Mouse (Mus musculus): ENCODE data around the gene Dst. TPM values are rescaled to one million over a fixed set of nuclear protein-coding genes. Genes with fewer than 3 reads are reported as not detected.
A peak's percentile ranks its signal among the peaks of the same experiment; 100 is the strongest.

The Dst gene
- polyA plus RNA-seq, 1 experiment from 2014 or later: 18.8 TPM

DNA sequence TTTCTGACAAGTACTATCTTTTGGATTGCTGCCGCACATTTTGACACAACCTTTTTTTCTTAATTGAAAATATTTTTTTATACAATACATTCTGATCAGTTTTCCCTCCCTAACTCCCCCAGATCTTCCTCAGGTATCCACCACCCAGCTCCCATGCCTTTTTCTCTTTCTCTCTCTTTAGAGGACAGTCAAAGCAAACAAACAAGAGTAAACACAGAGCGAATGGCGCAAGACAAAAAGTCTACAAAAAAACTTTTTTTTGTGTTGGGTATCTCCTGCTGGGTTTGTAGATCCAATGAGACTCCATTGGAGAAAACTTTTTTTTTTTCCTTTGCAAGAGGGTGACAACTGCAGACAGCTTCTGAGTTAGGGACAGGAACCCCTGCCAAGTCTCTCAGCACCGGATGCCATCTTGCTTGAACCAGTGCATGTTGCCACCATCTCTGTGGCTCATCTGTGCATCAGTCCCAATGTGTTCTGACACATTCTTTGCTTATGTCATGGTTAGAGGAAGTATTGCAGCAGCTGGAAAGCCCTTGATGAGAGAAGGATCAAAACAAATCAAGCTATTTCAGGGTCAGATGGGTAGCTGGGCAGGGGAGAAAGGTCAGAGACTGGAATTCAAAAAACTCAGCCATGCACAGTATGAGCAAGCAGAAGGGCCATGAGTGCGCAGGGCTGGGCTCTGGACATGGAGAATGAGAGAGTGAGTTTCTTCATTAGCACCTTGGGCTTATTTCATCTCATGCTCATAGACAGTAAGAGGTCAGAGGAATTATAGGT lies 88.3 kb downstream of the Dst start:
- 70% methylated on average over 5 of the region's 5 CpGs for WGBS
- peaks cover 15% of the 10 kb centered on the region for H3K4me1 ChIP-seq
- no peak overlapping the region for H3K27ac ChIP-seq (replicated peaks)
- no peak overlapping the region for H3K4me3 ChIP-seq
- H3K27me3 ChIP-seq (ENCODE audit: low read depth, poor library complexity, severe bottlenecking): no peaks in the 10 kb centered on the region
- DNase-seq (ENCODE audit: low spot score): no peak
- no peaks in the 10 kb centered on the region for H3K36me3 ChIP-seq
- H3K9me3 ChIP-seq (replicated peaks): no peaks in the 10 kb centered on the region

DNA sequence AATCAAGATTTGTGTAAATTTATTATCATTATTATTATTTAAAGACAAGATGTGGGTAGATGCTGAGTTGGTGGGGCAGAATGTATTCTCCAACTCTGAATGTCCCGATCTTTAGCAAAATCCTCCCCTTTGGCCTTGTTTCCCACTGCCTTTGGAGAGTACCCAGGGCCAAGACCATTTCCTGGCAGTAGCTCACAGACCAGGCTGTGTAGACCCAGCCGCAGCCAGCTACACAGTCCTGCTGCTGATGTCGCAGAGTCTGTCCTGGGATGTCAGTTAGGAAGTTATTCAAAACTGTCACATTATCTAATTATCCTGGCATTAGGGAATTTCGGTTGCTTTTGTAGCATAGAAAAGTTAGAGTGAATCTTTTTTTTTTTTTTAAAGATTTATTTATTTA lies 94.3 kb downstream of the Dst start:
- peaks cover 40% of the 10 kb centered on the region for H3K4me1 ChIP-seq

DNA sequence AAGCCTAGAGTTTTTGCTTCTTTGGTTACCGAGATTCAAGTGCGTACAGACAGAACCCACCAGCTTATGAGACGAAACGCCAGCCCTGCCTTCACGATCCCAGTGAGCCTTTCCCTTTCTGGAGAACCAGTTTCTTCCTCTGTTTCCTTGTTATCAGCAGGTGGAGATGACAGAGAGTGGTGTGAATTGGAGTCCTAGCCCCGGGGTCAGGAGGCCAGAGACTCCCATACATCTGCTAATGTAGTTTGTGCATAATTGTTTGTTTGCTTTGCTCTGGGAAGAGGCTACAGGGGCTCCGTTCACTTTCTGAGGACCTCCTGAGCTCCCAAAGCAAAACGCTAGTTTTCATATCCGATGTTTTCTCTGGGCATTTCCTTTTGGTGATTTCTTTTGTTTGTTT lies 94.9 kb downstream of the Dst start:
- Histone ChIP-seq H3K4me3 (no peak overlapping the region), H3K27ac (replicated peaks) (0 out of 2 replicates have a peak overlapping the region, but pooled peaks have one; percentile 28), H3K9me3 (replicated peaks) (no peaks in the 10 kb centered on the region), H3K36me3 (no peaks in the 10 kb centered on the region), H3K27me3 (ENCODE audit: low read depth, poor library complexity, severe bottlenecking) (no peaks in the 10 kb centered on the region; the same call in 1 of the 2 replicates), H3K4me1 (peaks cover 46% of the 10 kb centered on the region)
- no peak for DNase-seq (ENCODE audit: low spot score)
- WGBS: 45% methylated on average over 9 of the region's 9 CpGs

More for the DNA sequence above, 94.3 kb downstream of the Dst start:
- Histone ChIP-seq H3K27ac (replicated peaks) (no peak overlapping the region), H3K27me3 (ENCODE audit: low read depth, poor library complexity, severe bottlenecking) (no peaks in the 10 kb centered on the region), H3K4me3 (no peak overlapping the region), H3K36me3 (no peaks in the 10 kb centered on the region), H3K9me3 (replicated peaks) (no peaks in the 10 kb centered on the region)
- DNase-seq (ENCODE audit: low spot score): no peak
- WGBS: 92% methylated on average over 4 of the region's 4 CpGs

DNA sequence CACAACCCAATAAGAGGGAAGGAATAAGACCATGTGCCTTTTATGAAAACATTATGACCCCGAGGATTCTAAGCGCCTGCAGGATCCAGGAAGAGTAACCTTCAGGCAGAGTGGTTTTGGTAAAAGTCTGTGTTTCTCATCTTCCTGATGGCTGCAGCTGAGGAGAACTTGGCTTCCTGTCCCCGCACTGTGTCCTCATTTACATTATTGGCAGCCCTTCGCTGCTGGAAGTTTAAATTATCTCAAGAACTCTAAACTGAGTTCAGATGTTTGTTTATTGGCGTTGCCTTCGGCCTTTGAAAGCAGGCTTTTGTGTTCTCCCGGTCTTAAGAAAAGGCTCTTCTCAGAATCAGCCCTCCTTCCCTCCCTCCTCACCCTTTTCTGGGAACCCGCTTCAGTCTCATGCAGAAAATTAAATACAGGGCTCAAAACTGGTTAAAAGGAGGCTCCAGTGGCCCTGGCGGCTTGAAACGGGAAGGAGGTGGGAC lies 97.3 kb downstream of the Dst start:
- peak; percentile 50 for DNase-seq (ENCODE audit: low spot score)
- peak overlapping the region; percentile 65 for H3K4me3 ChIP-seq
- H3K9me3 ChIP-seq (replicated peaks): no peaks in the 10 kb centered on the region
- 4% methylated on average over 10 of the region's 10 CpGs for WGBS
- peaks cover 13% of the 10 kb centered on the region for H3K27me3 ChIP-seq (ENCODE audit: low read depth, poor library complexity, severe bottlenecking)
- H3K27ac ChIP-seq (replicated peaks): peak overlapping the region; percentile 87
- H3K4me1 ChIP-seq: peaks cover 59% of the 10 kb centered on the region
- no peaks in the 10 kb centered on the region for H3K36me3 ChIP-seq

DNA sequence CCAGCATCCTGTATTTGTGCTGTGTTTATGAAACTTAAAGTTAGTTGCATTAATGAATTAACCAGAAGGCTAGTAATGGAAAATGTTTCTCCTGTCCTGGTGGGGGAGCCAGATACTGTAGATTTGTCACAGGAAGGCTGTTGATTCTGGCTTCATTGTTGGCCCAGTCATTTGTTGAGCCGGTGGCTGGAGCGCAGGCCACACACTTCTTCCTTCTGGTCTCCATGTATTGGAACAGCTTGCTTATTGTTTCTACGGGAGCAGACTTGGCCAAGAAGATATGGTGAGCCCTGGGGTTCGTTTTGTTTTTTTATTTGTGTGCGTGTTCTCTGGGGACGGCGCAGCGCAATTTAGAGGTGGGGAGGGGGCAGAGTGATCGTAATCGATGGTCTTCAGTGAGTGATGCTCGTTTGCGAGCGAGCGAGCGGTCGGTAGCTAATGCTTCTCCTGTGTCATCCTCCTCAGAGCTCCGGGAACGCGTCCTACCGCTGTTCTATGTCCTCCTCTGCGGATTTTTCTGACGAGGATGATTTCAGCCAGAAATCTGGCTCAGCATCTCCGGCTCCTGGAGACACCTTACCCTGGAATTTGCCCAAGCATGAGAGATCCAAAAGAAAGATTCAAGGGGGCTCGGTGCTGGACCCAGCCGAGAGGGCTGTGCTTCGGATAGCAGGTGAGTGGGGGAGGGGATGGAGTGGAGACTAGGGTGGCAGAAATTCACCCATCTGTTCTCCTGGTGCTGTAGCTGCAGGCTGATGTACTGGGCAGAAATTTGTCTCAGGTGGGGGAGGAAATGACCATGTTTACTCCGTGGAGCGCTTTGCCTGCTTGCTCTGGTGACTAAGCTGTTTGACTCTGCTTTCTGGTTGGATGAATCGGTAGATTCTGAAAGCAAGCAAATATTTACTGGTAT lies 98.0 kb downstream of the Dst start:
- no peaks in the 10 kb centered on the region for H3K36me3 ChIP-seq
- peak; percentile 67 for DNase-seq (ENCODE audit: low spot score)
- no peaks in the 10 kb centered on the region for H3K9me3 ChIP-seq (replicated peaks)
- H3K4me3 ChIP-seq: peak overlapping the region; percentile 65
- H3K4me1 ChIP-seq: peaks cover 64% of the 10 kb centered on the region
- under 1% methylated on average over 29 of the region's 29 CpGs for WGBS
- H3K27me3 ChIP-seq (ENCODE audit: low read depth, poor library complexity, severe bottlenecking): peaks cover 17% of the 10 kb centered on the region
- H3K27ac ChIP-seq (replicated peaks): peak overlapping the region; percentile 87

DNA sequence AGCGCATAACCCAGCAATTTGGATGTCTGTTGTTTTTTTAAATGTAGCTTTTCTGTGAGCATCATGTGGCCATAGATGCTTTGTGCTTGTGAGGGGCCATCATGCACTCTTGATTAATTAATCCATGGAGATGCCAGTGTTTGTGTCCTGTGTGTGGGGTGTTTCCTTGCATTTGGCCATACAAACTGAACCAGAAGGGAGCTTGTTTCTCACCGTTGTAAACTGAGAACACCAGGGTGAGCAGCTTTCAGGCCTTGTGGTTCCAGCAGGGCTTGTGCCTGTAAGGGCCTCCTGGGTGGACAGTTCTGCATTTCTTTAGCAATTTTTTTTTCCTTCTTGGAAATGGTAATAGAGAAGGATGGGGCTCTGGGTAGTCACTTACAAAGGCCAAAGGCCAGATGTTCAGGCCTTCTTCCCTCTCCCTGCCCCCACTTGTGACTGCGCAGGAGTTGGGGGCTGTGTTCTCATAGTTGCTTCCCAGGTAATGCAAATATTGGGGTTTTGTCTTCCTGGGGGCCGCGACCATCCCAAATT lies 98.9 kb downstream of the Dst start:
- Histone ChIP-seq H3K36me3 (no peaks in the 10 kb centered on the region), H3K9me3 (replicated peaks) (no peaks in the 10 kb centered on the region), H3K27me3 (ENCODE audit: low read depth, poor library complexity, severe bottlenecking) (peaks cover 17% of the 10 kb centered on the region), H3K27ac (replicated peaks) (peak overlapping the region; percentile 87), H3K4me3 (peak overlapping the region; percentile 65), H3K4me1 (peaks cover 73% of the 10 kb centered on the region)
- 10% methylated on average over 5 of the region's 5 CpGs for WGBS
- no peak for DNase-seq (ENCODE audit: low spot score)

DNA sequence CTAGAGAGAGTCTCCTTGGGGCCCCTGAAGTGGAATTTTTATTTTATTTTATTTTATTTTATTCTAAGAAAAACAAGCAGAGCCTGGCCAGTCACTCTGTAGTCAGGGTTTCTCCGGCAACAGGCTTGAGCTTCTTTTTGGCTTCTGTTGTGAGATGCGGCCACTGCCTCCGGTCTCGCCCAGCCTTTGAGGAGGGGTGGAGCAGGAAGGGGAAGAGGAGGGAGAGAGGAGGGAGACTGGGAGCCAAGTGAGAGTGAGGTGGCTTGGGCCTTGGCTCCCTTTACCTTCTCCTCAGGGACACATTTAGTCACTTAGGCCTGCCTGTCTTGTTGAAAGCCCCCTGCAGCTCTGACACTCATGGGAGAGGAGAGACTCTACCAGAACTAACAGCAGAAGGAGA lies 99.4 kb downstream of the Dst start:
- 13% methylated on average over 4 of the region's 4 CpGs for WGBS
- Histone ChIP-seq H3K4me1 (peaks cover 78% of the 10 kb centered on the region), H3K4me3 (peak overlapping the region; percentile 65)

DNA sequence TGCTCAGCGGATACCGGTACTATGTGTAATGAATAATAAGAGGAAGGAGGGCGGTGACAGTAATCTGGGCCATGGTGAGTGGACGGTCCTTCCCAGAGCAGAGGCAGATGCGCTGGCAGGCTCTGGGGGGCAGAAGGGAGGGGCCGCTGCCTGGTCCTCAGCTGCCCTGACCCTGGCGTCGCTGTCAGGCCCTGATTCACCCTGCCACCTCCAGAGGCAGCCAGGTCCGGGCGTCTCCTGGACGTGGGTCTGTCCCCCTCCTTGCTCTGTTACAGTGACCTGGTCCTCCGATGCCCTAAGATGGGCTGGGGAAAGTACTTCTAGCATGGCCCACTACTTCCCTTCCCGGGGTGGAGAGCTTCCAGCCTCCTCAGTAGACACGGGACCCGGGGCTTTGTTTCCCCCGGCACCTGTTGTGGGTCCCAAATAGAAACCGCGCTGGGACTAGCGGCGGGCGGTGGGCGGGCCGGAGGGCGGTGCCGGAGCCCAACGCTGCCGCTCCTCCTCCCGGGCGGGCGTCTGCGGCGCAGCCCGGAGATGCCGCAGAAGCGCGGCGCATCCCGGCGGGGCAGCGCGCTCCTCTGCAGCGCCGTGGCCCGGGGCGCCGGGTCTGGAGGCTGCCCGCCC lies 103.1 kb downstream of the Dst start:
- DNase-seq (ENCODE audit: low spot score): peak; percentile 76
- Histone ChIP-seq H3K9me3 (replicated peaks) (no peaks in the 10 kb centered on the region), H3K36me3 (no peaks in the 10 kb centered on the region), H3K27me3 (ENCODE audit: low read depth, poor library complexity, severe bottlenecking) (peaks cover 17% of the 10 kb centered on the region), H3K4me3 (peak overlapping the region; percentile 95), H3K27ac (replicated peaks) (peak overlapping the region; percentile 91), H3K4me1 (peaks cover 51% of the 10 kb centered on the region)
- under 1% methylated on average over 42 of the region's 47 CpGs for WGBS

More for the DNA sequence above, 99.4 kb downstream of the Dst start:
- no peaks in the 10 kb centered on the region for H3K36me3 ChIP-seq
- peaks cover 17% of the 10 kb centered on the region for H3K27me3 ChIP-seq (ENCODE audit: low read depth, poor library complexity, severe bottlenecking)
- peak overlapping the region; percentile 87; the same call in 1 of the 2 replicates for H3K27ac ChIP-seq (replicated peaks)
- no peaks in the 10 kb centered on the region for H3K9me3 ChIP-seq (replicated peaks)
- no peak for DNase-seq (ENCODE audit: low spot score)

DNA sequence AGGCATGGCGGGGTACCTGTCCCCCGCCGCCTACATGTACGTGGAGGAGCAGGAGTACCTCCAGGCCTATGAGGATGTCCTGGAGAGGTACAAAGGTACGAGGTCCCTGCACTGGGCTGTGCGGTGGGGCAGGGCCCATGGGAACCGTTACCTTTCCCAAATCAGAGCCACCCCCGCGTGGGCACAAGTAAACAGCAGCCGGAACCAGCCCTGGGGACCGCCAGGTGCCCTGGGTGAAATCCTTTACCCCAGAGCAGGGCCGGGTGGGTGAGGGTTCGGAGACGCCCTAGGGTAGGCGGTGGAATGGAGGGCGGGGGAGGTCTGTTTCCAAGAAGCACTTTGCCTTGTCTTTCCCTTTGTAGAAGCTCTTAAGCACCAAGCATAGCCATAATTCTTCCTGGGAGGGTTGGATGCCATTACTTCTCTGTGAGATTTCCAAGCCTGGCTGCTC lies 103.8 kb downstream of the Dst start:
- H3K27me3 ChIP-seq (ENCODE audit: low read depth, poor library complexity, severe bottlenecking): peaks cover 17% of the 10 kb centered on the region
- no peaks in the 10 kb centered on the region for H3K36me3 ChIP-seq
- no peaks in the 10 kb centered on the region for H3K9me3 ChIP-seq (replicated peaks)
- peak overlapping the region; percentile 91 for H3K27ac ChIP-seq (replicated peaks)
- peak; percentile 40 for DNase-seq (ENCODE audit: low spot score)
- peaks cover 48% of the 10 kb centered on the region for H3K4me1 ChIP-seq
- peak overlapping the region; percentile 95 for H3K4me3 ChIP-seq
- WGBS: under 1% methylated on average over 16 of the region's 16 CpGs

DNA sequence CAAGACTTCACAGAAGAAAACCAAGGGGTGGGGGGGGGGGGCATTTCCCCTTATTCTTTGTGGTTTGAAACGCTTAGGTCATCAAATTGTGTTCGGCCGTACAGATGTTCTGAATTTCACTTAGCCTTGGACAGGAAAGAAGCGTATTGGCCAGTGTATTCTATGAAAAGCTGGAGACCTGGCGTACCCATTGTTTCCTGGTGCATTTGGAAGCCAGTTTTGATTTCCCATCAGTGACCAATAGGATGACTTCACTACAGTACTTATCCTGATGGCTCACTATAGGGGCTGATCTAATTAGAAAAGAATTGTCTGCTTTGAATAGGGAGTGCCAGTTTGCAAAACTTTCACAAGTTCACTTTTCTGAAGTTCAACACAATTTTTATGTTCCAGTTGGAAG lies 105.5 kb downstream of the Dst start:
- WGBS: 87% methylated on average over 5 of the region's 5 CpGs
- Histone ChIP-seq H3K4me3 (no peak overlapping the region), H3K27me3 (ENCODE audit: low read depth, poor library complexity, severe bottlenecking) (peaks cover 17% of the 10 kb centered on the region), H3K4me1 (peaks cover 32% of the 10 kb centered on the region), H3K27ac (replicated peaks) (no peak overlapping the region), H3K36me3 (no peaks in the 10 kb centered on the region), H3K9me3 (replicated peaks) (no peaks in the 10 kb centered on the region)
- DNase-seq (ENCODE audit: low spot score): no peak

DNA sequence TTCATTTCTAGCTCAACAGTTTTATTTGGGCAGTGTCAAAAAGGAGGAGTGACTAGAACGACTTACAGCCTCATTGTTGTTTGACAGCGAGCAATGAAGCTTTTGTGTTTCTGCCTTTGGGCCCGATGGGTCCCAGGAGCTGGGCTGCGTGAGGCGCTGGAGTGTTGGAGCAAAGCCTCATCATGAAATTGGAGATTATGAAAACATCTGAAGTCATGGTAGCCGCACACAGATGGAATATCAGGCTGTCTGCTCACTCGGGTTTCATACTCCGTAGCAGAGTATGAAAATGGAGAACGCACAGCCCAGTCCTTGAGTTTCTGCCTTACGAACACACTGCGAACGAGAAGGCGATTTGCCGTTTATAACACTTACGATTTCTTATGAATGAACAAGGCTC lies 108.8 kb downstream of the Dst start:
- Histone ChIP-seq H3K4me1 (peaks cover 17% of the 10 kb centered on the region), H3K27ac (replicated peaks) (no peak overlapping the region), H3K27me3 (ENCODE audit: low read depth, poor library complexity, severe bottlenecking) (no peaks in the 10 kb centered on the region), H3K36me3 (no peaks in the 10 kb centered on the region), H3K9me3 (replicated peaks) (no peaks in the 10 kb centered on the region), H3K4me3 (no peak overlapping the region)
- DNase-seq (ENCODE audit: low spot score): no peak
- 85% methylated on average over 15 of the region's 15 CpGs for WGBS

DNA sequence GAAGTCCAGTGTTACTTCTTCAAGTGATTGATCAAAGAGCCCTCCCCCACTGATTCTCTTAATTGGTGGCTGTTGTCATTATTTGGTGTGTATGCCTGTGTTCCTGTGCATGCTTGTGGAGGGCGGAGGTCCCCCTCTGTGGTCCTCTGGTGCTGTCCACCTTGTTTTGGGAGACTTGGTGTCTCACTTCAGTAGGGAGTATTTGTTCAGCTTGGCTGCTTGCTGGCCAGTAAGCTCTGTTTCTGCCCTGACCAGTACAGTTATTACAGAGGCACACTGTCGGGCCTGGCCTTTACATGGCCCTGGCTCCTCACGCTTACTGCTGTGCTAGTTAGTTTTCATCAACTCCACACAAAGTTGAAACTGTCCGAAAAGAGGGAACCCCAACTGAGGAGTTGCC lies 109.3 kb downstream of the Dst start:
- WGBS: 85% methylated on average over 4 of the region's 4 CpGs
- H3K4me1 ChIP-seq: peaks cover 12% of the 10 kb centered on the region
- H3K9me3 ChIP-seq (replicated peaks): no peaks in the 10 kb centered on the region
- no peak overlapping the region for H3K27ac ChIP-seq (replicated peaks)
- H3K36me3 ChIP-seq: no peaks in the 10 kb centered on the region
- H3K27me3 ChIP-seq (ENCODE audit: low read depth, poor library complexity, severe bottlenecking): no peaks in the 10 kb centered on the region
- no peak overlapping the region for H3K4me3 ChIP-seq
- no peak for DNase-seq (ENCODE audit: low spot score)

Measured in midbrain, embryonic 10.5 days (tissue).